Comparison of ENCODE assay signal across 8 mouse cellular contexts in the genomic region with DNA sequence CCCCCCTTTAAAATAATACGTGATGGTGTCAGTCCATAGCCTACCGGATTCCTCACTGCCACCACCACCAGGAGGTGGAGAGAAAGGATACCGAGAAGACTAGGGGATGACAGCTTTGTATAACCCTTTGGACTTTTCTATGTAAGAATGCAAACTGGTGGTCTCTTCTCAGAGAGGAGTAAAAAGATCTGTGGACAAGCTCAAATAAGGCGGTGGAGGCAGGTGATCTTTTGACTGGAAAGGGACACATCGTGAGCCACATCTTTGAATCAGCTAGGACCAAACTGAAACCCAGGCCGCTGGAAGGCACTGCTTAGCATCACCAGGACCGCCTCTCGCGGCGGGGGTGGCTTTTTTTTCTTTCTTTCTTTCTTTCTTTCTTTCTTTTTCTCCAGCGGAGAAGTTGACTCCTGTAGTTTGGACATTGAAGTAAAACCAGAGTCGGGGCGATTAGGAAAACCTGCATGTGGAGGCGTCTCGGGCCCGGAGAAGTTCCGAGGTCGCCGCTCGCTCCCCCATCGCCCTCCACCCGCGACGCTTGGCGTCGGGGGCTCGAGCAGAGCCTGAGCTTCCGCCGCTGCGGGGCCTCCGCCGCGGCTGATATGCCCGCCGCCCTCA. TPM values are rescaled to one million over a fixed set of nuclear protein-coding genes. Genes with fewer than 3 reads are reported as not detected.
DNase-seq lines count a peak whose midpoint lies in the region; ATAC-seq and TF ChIP-seq lines count a peak whose summit lies in the region.

No protein-coding gene starts in this region.

- DNase-seq in Muller cell, postnatal 12 days (ENCODE audit: inconsistent ontology term) = peak; percentile 75
- DNase-seq in kidney, postnatal 25 days = peak; percentile 30 to 45
- DNase-seq in lung, postnatal 0 days (ENCODE audit: low spot score) = peak; percentile 64
- peak; percentile 68 for DNase-seq in retina, postnatal 1 day
- DNase-seq in ovary, adult 18-20 months (ENCODE audit: low spot score) = no peak

- H3K9ac ChIP-seq in heart, embryonic 12.5 days = peak overlapping the region; percentile 97
- peak overlapping the region; percentile 95 for H3K9ac ChIP-seq in lung, postnatal 0 days (replicated peaks; ENCODE audit: low read depth)

- TF ChIP-seq POLR2A in cortical plate, adult 2 months (IDR thresholded peaks at IDR 0.05; ENCODE audit: extremely low read depth, insufficient read depth, low read length) = no peak

- under 1% methylated on average over 35 of the region's 35 CpGs for WGBS in heart, embryonic 12.5 days
- under 1% methylated on average over 25 of the region's 35 CpGs for WGBS in lung, postnatal 0 days

- no peaks in the 10 kb centered on the region for H3K27me3 ChIP-seq in C2C12 (ENCODE audit: control insufficient read depth, insufficient read depth, insufficient read length)
- no peaks in the 10 kb centered on the region; the same call in 1 of the 2 replicates for H3K27me3 ChIP-seq in heart, embryonic 12.5 days (replicated peaks)
- H3K27me3 ChIP-seq in lung, postnatal 0 days (replicated peaks; ENCODE audit: insufficient read depth, low read length) = no peaks in the 10 kb centered on the region

- no peak for TF ChIP-seq CTCF in C2C12 (IDR thresholded peaks at IDR 0.05; ENCODE audit: control insufficient read depth, insufficient read depth, insufficient read length)
- TF ChIP-seq CTCF in cortical plate, adult 2 months (IDR thresholded peaks at IDR 0.05; ENCODE audit: extremely low read depth, insufficient read depth, low read length) = 0 out of 2 replicates have a peak, but pooled peaks have one; percentile 13
- peak; percentile 45 for TF ChIP-seq CTCF in lung, postnatal 0 days (IDR thresholded peaks at IDR 0.05)

- peaks cover 12% of the 10 kb centered on the region for H3K36me3 ChIP-seq in C2C12 (ENCODE audit: control insufficient read depth, insufficient read depth)
- H3K36me3 ChIP-seq in heart, embryonic 12.5 days = no peaks in the 10 kb centered on the region
- H3K36me3 ChIP-seq in lung, postnatal 0 days (ENCODE audit: insufficient read depth, low read length) = no peaks in the 10 kb centered on the region

- peak overlapping the region; percentile 64 for H3K4me2 ChIP-seq in heart, embryonic 12.5 days
- peak overlapping the region; percentile 65 for H3K4me2 ChIP-seq in lung, postnatal 0 days (replicated peaks; ENCODE audit: low read depth, low read length)

- no peak for TF ChIP-seq EP300 in lung, postnatal 0 days (IDR thresholded peaks at IDR 0.05)

- H3K9me3 ChIP-seq in heart, embryonic 12.5 days (replicated peaks) = no peaks in the 10 kb centered on the region
- H3K9me3 ChIP-seq in lung, postnatal 0 days (ENCODE audit: low read length) = no peaks in the 10 kb centered on the region

- peaks cover 60% of the 10 kb centered on the region for H3K79me2 ChIP-seq in C2C12 (ENCODE audit: control insufficient read depth, insufficient read depth)

- peaks cover 51% of the 10 kb centered on the region for H3K79me3 ChIP-seq in C2C12 (ENCODE audit: low read depth)

- ATAC-seq in heart, embryonic 12.5 days (ENCODE audit: insufficient number of reproducible peaks, low FRiP score) = no peak
- no peak for ATAC-seq in lung, postnatal 0 days

- H3K4me1 ChIP-seq in cortical plate, adult 2 months (ENCODE audit: control insufficient read depth, insufficient read depth, low read length) = no peaks in the 10 kb centered on the region; the same call in 1 of the 2 replicates
- H3K4me1 ChIP-seq in heart, embryonic 12.5 days (replicated peaks) = peaks cover 5% of the 10 kb centered on the region
- no peaks in the 10 kb centered on the region for H3K4me1 ChIP-seq in lung, postnatal 0 days (ENCODE audit: insufficient read depth, low read depth, low read length)

- peak overlapping the region; percentile 99 for H3ac ChIP-seq in C2C12 (ENCODE audit: control insufficient read depth, insufficient read length, low read depth)

- H3K27ac ChIP-seq in cortical plate, adult 2 months (ENCODE audit: insufficient read depth, low read length) = peak overlapping the region; percentile 95
- peak overlapping the region; percentile 95 for H3K27ac ChIP-seq in heart, embryonic 12.5 days (ENCODE audit: poor library complexity, severe bottlenecking)
- H3K27ac ChIP-seq in lung, postnatal 0 days (ENCODE audit: low read length) = peak overlapping the region; percentile 99

- H3K4me3 ChIP-seq in C2C12 (ENCODE audit: insufficient read depth, poor library complexity, severe bottlenecking) = peak overlapping the region; percentile 78
- H3K4me3 ChIP-seq in cortical plate, adult 2 months (ENCODE audit: insufficient read depth, low read length) = peak overlapping the region; percentile 47
- peak overlapping the region; percentile 95 for H3K4me3 ChIP-seq in heart, embryonic 12.5 days
- peak overlapping the region; percentile 94 for H3K4me3 ChIP-seq in lung, postnatal 0 days (ENCODE audit: low read depth, low read length)

TF ChIP-seq in C2C12, 6 proteins besides CTCF, POLR2A, EP300 and RAD21:
- TF ChIP-seq MYOD1 (IDR thresholded peaks at IDR 0.05; ENCODE audit: control insufficient read depth, insufficient read length, low read depth) (no peak), FOSL1 (IDR thresholded peaks at IDR 0.05; ENCODE audit: insufficient read depth, low read length, poor library complexity, severe bottlenecking) (no peak), USF1 (IDR thresholded peaks at IDR 0.05; ENCODE audit: low read depth) (no peak), MAX (IDR thresholded peaks at IDR 0.05) (no peak), MYOG (IDR thresholded peaks at IDR 0.05; ENCODE audit: control insufficient read depth, extremely low read depth, insufficient read length) (no peak), CEBPB (IDR thresholded peaks at IDR 0.05; ENCODE audit: low read depth) (no peak)

RNA-seq across cellular contexts. Expression of a gene that starts 0.9 kb away (rescaled TPM):
- polyA plus RNA-seq in C2C12 (2012; fragmentation: generic; extraction: Trizol) = 24.0 TPM
- polyA plus RNA-seq in cortical plate, adult 2 months (2012; rRNA removed) = 31.3 TPM in 2 replicates
- 39.8 and 40.2 TPM in 2 replicates for polyA plus RNA-seq in heart, embryonic 12.5 days (2016; fragmentation: Nextera tagmentation; extraction: Ambion mirVana)
- 24.3 and 34.4 TPM in 2 replicates for polyA plus RNA-seq in lung, postnatal 0 days (2015; fragmentation: Nextera tagmentation; extraction: Ambion mirVana)
